Mouse (Mus musculus): ENCODE results near the gene Fars2.
"Not testable (repeated sequence)": the region's sequence is repeated elsewhere in the genome, so short reads cannot be mapped to it uniquely, and the experiment has no call there.

The Fars2 gene

GRCm38 (mm10) chr13:36297950-36298781, 181.0 kb downstream of the Fars2 start:
- peak; percentile 74 for DNase-seq

- no peak for DNase-seq
Measured at GRCm38 (mm10) chr13:36298782-36299031, 181.5 kb downstream of the Fars2 start.

GRCm38 (mm10) chr13:36302770-36303169, 185.6 kb downstream of the Fars2 start:
- DNase-seq: peak; percentile 72

- DNase-seq: peak; percentile 63
Measured at GRCm38 (mm10) chr13:36305306-36305705, 188.1 kb downstream of the Fars2 start.

- no peak for DNase-seq
Measured at GRCm38 (mm10) chr13:36307386-36307785, 190.2 kb downstream of the Fars2 start.

- no peak for DNase-seq
Measured at GRCm38 (mm10) chr13:36309160-36309559, 191.9 kb downstream of the Fars2 start.

GRCm38 (mm10) chr13:36314218-36314617, 197.0 kb downstream of the Fars2 start:
- no peak for DNase-seq

GRCm38 (mm10) chr13:36314860-36315800, 197.9 kb downstream of the Fars2 start:
- DNase-seq: no peak

GRCm38 (mm10) chr13:36317824-36318223, 200.6 kb downstream of the Fars2 start:
- DNase-seq: no peak

GRCm38 (mm10) chr13:36324624-36325023, 207.4 kb downstream of the Fars2 start:
- DNase-seq: no peak

- no peak for DNase-seq
Measured at GRCm38 (mm10) chr13:36326539-36326938, 209.3 kb downstream of the Fars2 start.

GRCm38 (mm10) chr13:36329871-36330270, 212.7 kb downstream of the Fars2 start:
- no peak for DNase-seq

GRCm38 (mm10) chr13:36330542-36330941, 213.3 kb downstream of the Fars2 start:
- DNase-seq: no peak

- DNase-seq: no peak
Measured at GRCm38 (mm10) chr13:36334748-36335147, 217.5 kb downstream of the Fars2 start.

GRCm38 (mm10) chr13:36351529-36351928, 234.3 kb downstream of the Fars2 start:
- DNase-seq: no peak

GRCm38 (mm10) chr13:36357469-36357868, 240.3 kb downstream of the Fars2 start:
- no peak for DNase-seq

GRCm38 (mm10) chr13:36361419-36361818, 244.2 kb downstream of the Fars2 start:
- DNase-seq: no peak

- not testable (repeated sequence) for DNase-seq
Measured at GRCm38 (mm10) chr13:36365719-36366118, 248.5 kb downstream of the Fars2 start.

- DNase-seq: no peak
Measured at GRCm38 (mm10) chr13:36366304-36366703, 249.1 kb downstream of the Fars2 start.

- peak; percentile 6 for DNase-seq
Measured at GRCm38 (mm10) chr13:36367712-36368491, 250.7 kb downstream of the Fars2 start.

GRCm38 (mm10) chr13:36368799-36369198, 251.6 kb downstream of the Fars2 start:
- no peak for DNase-seq

GRCm38 (mm10) chr13:36369400-36369799, 252.2 kb downstream of the Fars2 start:
- DNase-seq: no peak

- no peak for DNase-seq
Measured at GRCm38 (mm10) chr13:36383236-36383635, 266.0 kb downstream of the Fars2 start.
